9 mouse cellular contexts compared by ENCODE assay signal in the genomic region with DNA sequence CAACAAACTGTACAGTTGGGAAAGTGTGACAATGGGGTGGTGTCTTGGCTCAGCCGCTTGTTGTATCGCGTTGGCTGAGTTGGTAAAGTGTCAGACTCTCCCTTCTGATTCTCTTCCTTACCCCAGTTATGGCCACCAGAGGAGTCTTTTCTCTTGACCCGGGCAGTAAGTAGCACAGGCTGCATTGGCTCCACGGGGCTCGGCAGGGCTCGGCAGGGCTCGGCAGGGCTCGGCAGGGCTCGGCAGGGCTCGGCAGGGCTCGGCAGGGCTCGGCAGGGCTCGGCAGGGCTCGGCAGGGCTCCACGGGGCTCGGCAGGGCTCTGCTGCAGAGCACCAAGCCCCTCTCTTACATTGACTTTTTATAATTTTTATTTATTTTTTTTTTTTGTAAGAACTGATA.
DNase-seq lines count a peak whose midpoint lies in the region; ATAC-seq and TF ChIP-seq lines count a peak whose summit lies in the region.
"Had no signal": no experiment of that assay in that cellular context is flagged by ENCODE, and none has a peak within 500 bp of the region (broad histone marks: within the 10 kb centered on the region; RNA-seq: fewer than 3 reads in every experiment).

No protein-coding gene starts in this region.

- DNase-seq in kidney, postnatal 0 days (ENCODE audit: low spot score), result peak; percentile 24
- DNase-seq in kidney, adult 11 months, result no peak
- peak; percentile 77 to 78 for DNase-seq in adrenal gland, postnatal 36 days
- DNase-seq in kidney, postnatal 25 days, result peak; percentile 65
- DNase-seq in splenic B cell, adult 2 months (ENCODE audit: low read depth, low spot score), result peak; percentile 10
- no peak for DNase-seq in midbrain, embryonic 14.5 days
- no peak for DNase-seq in left cerebral cortex, postnatal 14 days (ENCODE audit: low spot score in 2 of 2)

- ATAC-seq in kidney, postnatal 0 days (replicated peaks; ENCODE audit: low FRiP score, low read depth), result no peak
- ATAC-seq in midbrain, embryonic 14.5 days (ENCODE audit: low FRiP score, low TSS enrichment), result no peak

- no peak for TF ChIP-seq CTCF in kidney, postnatal 0 days (IDR thresholded peaks at IDR 0.05; ENCODE audit: low read depth)

- H3K4me2 ChIP-seq in kidney, postnatal 0 days (ENCODE audit: low read length), result no peak overlapping the region
- H3K4me2 ChIP-seq in midbrain, embryonic 14.5 days (ENCODE audit: low read length), result no peak overlapping the region
- H3K4me2 ChIP-seq: heart, embryonic 13.5 days had no signal

- 63% methylated on average over 17 of the region's 17 CpGs for whole genome bisulfite sequencing in kidney, postnatal 0 days
- WGBS in midbrain, embryonic 14.5 days, result 57% methylated on average over 17 of the region's 17 CpGs

- no peaks in the 10 kb centered on the region for H3K9me3 ChIP-seq in kidney, postnatal 0 days (replicated peaks; ENCODE audit: low read length)
- no peaks in the 10 kb centered on the region for H3K9me3 ChIP-seq in midbrain, embryonic 14.5 days (ENCODE audit: control insufficient read depth, low read length)
- H3K9me3 ChIP-seq: heart, embryonic 13.5 days had no signal

- H3K27me3 ChIP-seq in kidney, postnatal 0 days (ENCODE audit: insufficient read depth, low read length), result no peaks in the 10 kb centered on the region
- no peaks in the 10 kb centered on the region for H3K27me3 ChIP-seq in splenic B cell, adult 2 months (ENCODE audit: control insufficient read depth, insufficient read depth, low read length, poor library complexity, severe bottlenecking)
- H3K27me3 ChIP-seq in midbrain, embryonic 14.5 days (ENCODE audit: control insufficient read depth, insufficient read depth, low read length), result no peaks in the 10 kb centered on the region
- H3K27me3 ChIP-seq: heart, embryonic 13.5 days had no signal

- intact Hi-C loops in left cerebral cortex, postnatal 14 days (cut with DNase I), result no loop called here

- H3K4me3 ChIP-seq in kidney, postnatal 0 days (replicated peaks; ENCODE audit: low read depth, low read length), result no peak overlapping the region
- H3K4me3 ChIP-seq in midbrain, embryonic 14.5 days (replicated peaks; ENCODE audit: low read depth, low read length), result no peak overlapping the region
- H3K4me3 ChIP-seq: heart, embryonic 13.5 days had no signal

- H3K9ac ChIP-seq in kidney, postnatal 0 days (ENCODE audit: low read depth, low read length), result no peak overlapping the region
- H3K9ac ChIP-seq in midbrain, embryonic 14.5 days (replicated peaks; ENCODE audit: low read length), result no peak overlapping the region
- H3K9ac ChIP-seq: heart, embryonic 13.5 days had no signal

- no peaks in the 10 kb centered on the region for H3K36me3 ChIP-seq in kidney, postnatal 0 days (ENCODE audit: insufficient read depth, low read length)
- H3K36me3 ChIP-seq in splenic B cell, adult 2 months (ENCODE audit: control insufficient read depth, insufficient read depth, low read length, poor library complexity, severe bottlenecking), result no peaks in the 10 kb centered on the region
- no peaks in the 10 kb centered on the region for H3K36me3 ChIP-seq in midbrain, embryonic 14.5 days (ENCODE audit: control insufficient read depth, insufficient read depth, low read length)
- H3K36me3 ChIP-seq: heart, embryonic 13.5 days had no signal

- H3K27ac ChIP-seq in kidney, postnatal 0 days, result no peak overlapping the region
- H3K27ac ChIP-seq in midbrain, embryonic 14.5 days (replicated peaks; ENCODE audit: low read depth, low read length), result no peak overlapping the region
- H3K27ac ChIP-seq: heart, embryonic 13.5 days; macrophage had no signal

- no peaks in the 10 kb centered on the region for H3K4me1 ChIP-seq in kidney, postnatal 0 days (replicated peaks; ENCODE audit: insufficient read depth, low read length)
- H3K4me1 ChIP-seq in midbrain, embryonic 14.5 days (ENCODE audit: control insufficient read depth, insufficient read depth, low read length), result no peaks in the 10 kb centered on the region

Comparison
In these comparisons a context has a peak if more than half of its experiments do, and no peak if none do; other contexts are left out.
1. DNase-seq: peak in kidney, postnatal 0 days (single experiment), adrenal gland, postnatal 36 days (2 of 2), kidney, postnatal 25 days (2 of 2) and splenic B cell, adult 2 months (single experiment); none in kidney, adult 11 months (single experiment), midbrain, embryonic 14.5 days (single experiment) and left cerebral cortex, postnatal 14 days (0 of 2).